Mouse (Mus musculus): ENCODE measurements around the gene Pid1. TPM values are rescaled to one million over a fixed set of nuclear protein-coding genes. Genes with fewer than 3 reads are reported as not detected.
"Not testable (repeated sequence)": the region's sequence is repeated elsewhere in the genome, so short reads cannot be mapped to it uniquely, and the experiment has no call there.

The Pid1 gene
- total and polyA plus RNA-seq, 2 experiments from 2014 or later: 48.6 to 57.8 TPM

GRCm38 (mm10) chr1:84361389-84361788 lies 2.6 kb downstream of the Pid1 start:
- H3K27me3 ChIP-seq (ENCODE audit: insufficient read depth, low read length): no peaks in the 10 kb centered on the region
- no peak for ATAC-seq
- no peak for DNase-seq

GRCm38 (mm10) chr1:84359611-84360500 lies 4.1 kb downstream of the Pid1 start:
- H3K9me3 ChIP-seq (ENCODE audit: low read length): no peaks in the 10 kb centered on the region
- no peak for ATAC-seq
- DNase-seq: no peak
- no peak overlapping the region for H3K9ac ChIP-seq
- no peak for TF ChIP-seq CTCF (IDR thresholded peaks at IDR 0.05; ENCODE audit: low read depth)
- no peak overlapping the region for H3K4me3 ChIP-seq (ENCODE audit: low read depth, low read length)
- WGBS: 86% methylated on average over 6 of the region's 6 CpGs
- H3K4me1 ChIP-seq (ENCODE audit: insufficient read depth): no peaks in the 10 kb centered on the region
- H3K27me3 ChIP-seq (ENCODE audit: insufficient read depth, low read length): no peaks in the 10 kb centered on the region
- no peaks in the 10 kb centered on the region for H3K36me3 ChIP-seq (ENCODE audit: insufficient read depth)
- no peak overlapping the region for H3K27ac ChIP-seq (ENCODE audit: low read depth, low read length)
- H3K4me2 ChIP-seq (ENCODE audit: low read depth): no peak overlapping the region

More at GRCm38 (mm10) chr1:84361389-84361788, 2.6 kb downstream of the Pid1 start:
- no peak for TF ChIP-seq CTCF (IDR thresholded peaks at IDR 0.05; ENCODE audit: low read depth)
- Histone ChIP-seq H3K27ac (ENCODE audit: low read depth, low read length) (no peak overlapping the region), H3K4me1 (ENCODE audit: insufficient read depth) (no peaks in the 10 kb centered on the region), H3K4me3 (ENCODE audit: low read depth, low read length) (no peak overlapping the region), H3K4me2 (ENCODE audit: low read depth) (no peak overlapping the region), H3K36me3 (ENCODE audit: insufficient read depth) (no peaks in the 10 kb centered on the region), H3K9ac (no peak overlapping the region), H3K9me3 (ENCODE audit: low read length) (no peaks in the 10 kb centered on the region)
- 91% methylated on average over 3 of the region's 3 CpGs for WGBS

DNA sequence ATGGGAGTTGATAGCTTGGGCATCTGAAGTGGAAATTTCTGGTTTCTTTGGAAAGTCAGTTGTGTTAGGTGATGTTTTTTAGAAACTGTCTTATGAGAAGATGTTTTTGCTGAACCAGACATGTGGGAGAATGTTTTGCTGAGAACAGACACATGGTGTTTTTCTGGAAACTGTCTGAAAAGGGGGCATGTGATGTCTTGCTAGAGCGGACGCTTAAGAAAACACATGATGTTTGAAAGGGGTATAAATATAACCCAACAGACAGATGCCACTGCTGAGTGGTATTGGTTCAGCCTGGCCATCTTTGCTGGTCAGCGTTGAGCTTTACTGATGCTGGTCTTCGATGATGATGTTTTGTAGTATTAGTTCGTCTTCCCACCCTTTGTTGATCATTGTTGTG lies 6.8 kb downstream of the Pid1 start:
- H3K36me3 ChIP-seq (ENCODE audit: insufficient read depth): no peaks in the 10 kb centered on the region

GRCm38 (mm10) chr1:84350262-84350661 lies 13.7 kb downstream of the Pid1 start:
- Histone ChIP-seq H3K27ac (ENCODE audit: low read depth, low read length) (no peak overlapping the region), H3K4me1 (ENCODE audit: insufficient read depth) (no peaks in the 10 kb centered on the region), H3K4me3 (ENCODE audit: low read depth, low read length) (no peak overlapping the region), H3K27me3 (ENCODE audit: insufficient read depth, low read length) (no peaks in the 10 kb centered on the region), H3K36me3 (ENCODE audit: insufficient read depth) (no peaks in the 10 kb centered on the region), H3K9me3 (ENCODE audit: low read length) (no peaks in the 10 kb centered on the region), H3K9ac (no peak overlapping the region), H3K4me2 (ENCODE audit: low read depth) (no peak overlapping the region)
- no peak for TF ChIP-seq CTCF (IDR thresholded peaks at IDR 0.05; ENCODE audit: low read depth)
- no peak for DNase-seq
- WGBS: 88% methylated on average over 2 of the region's 2 CpGs
- no peak for ATAC-seq

More for the DNA sequence above, 6.8 kb downstream of the Pid1 start:
- Histone ChIP-seq H3K9me3 (ENCODE audit: low read length) (no peaks in the 10 kb centered on the region), H3K27ac (ENCODE audit: low read depth, low read length) (no peak overlapping the region), H3K27me3 (ENCODE audit: insufficient read depth, low read length) (no peaks in the 10 kb centered on the region), H3K4me3 (ENCODE audit: low read depth, low read length) (no peak overlapping the region), H3K4me2 (ENCODE audit: low read depth) (no peak overlapping the region), H3K4me1 (ENCODE audit: insufficient read depth) (no peaks in the 10 kb centered on the region), H3K9ac (no peak overlapping the region)
- no peak for ATAC-seq
- no peak for TF ChIP-seq CTCF (IDR thresholded peaks at IDR 0.05; ENCODE audit: low read depth)
- DNase-seq: no peak
- 87% methylated on average over 5 of the region's 5 CpGs for WGBS

DNA sequence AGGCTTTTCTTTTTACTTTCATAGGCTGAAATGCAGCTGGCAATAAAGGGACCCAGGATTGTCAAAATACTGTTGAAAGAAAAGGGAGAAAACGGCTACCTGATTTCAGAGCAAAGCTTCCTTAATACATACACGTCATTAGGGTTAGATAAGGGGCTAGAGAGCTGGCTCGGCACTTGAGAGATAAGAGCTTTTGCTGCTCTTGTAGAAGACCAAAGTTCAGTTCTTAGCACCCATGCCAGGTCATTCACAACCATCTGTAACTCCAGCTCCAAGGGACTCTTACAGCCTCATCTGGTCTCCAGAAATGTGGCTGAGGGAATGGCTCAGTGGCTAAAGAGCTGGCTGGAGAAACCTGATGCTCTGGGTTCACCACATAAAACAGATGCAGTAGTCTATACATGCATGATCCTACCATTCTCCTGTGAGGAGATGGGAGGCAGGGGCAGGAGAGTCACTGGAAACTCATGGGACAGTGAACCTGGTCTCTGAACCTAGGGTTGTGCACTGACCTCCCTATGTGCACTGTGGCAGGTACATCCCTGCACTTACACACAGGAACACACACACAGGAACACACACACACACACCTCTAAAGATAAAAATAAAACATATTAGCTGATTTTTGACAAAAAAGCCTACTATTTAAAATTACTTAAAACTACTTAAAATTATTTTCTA lies 16.0 kb downstream of the Pid1 start:
- 82% methylated on average over 3 of the region's 3 CpGs for WGBS
- Histone ChIP-seq H3K36me3 (ENCODE audit: insufficient read depth) (no peaks in the 10 kb centered on the region), H3K4me3 (ENCODE audit: low read depth, low read length) (no peak overlapping the region), H3K9me3 (ENCODE audit: low read length) (no peaks in the 10 kb centered on the region), H3K9ac (no peak overlapping the region), H3K27ac (ENCODE audit: low read depth, low read length) (no peak overlapping the region), H3K27me3 (ENCODE audit: insufficient read depth, low read length) (no peaks in the 10 kb centered on the region), H3K4me2 (ENCODE audit: low read depth) (no peak overlapping the region), H3K4me1 (ENCODE audit: insufficient read depth) (no peaks in the 10 kb centered on the region)
- no peak for ATAC-seq
- TF ChIP-seq CTCF (IDR thresholded peaks at IDR 0.05; ENCODE audit: low read depth): no peak
- no peak for DNase-seq

DNA sequence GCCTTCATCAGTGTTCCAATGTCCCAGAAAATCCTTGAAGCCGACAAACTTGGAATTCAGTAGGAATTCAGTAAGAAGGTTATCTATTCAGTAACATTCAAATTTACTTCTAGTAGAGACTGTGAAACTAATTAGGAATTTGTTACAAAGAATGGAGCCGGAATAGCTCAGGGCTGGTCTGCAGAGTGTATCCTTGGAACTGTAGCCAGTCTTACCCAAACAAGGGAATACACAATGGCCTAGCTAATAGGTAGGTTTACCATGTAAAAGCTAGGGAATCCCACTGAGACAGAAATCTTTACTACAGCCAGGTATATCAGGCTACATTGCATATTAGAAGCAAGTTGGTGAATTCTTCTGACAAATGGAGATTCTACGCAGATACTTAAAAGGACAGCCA lies 31.2 kb downstream of the Pid1 start:
- not testable (repeated sequence) for H3K9me3 ChIP-seq (ENCODE audit: low read length); H3K36me3 ChIP-seq (ENCODE audit: insufficient read depth); ATAC-seq; H3K4me2 ChIP-seq (ENCODE audit: low read depth); DNase-seq; H3K27ac ChIP-seq (ENCODE audit: low read depth, low read length); H3K4me1 ChIP-seq (ENCODE audit: insufficient read depth); H3K27me3 ChIP-seq (ENCODE audit: insufficient read depth, low read length); H3K9ac ChIP-seq; H3K4me3 ChIP-seq (ENCODE audit: low read depth, low read length)
- WGBS: 38% methylated on average over 3 of the region's 3 CpGs

GRCm38 (mm10) chr1:84331861-84332260 lies 32.1 kb downstream of the Pid1 start:
- WGBS: 92% methylated on average over 12 of the region's 12 CpGs
- not testable (repeated sequence) for DNase-seq, ATAC-seq

More at GRCm38 (mm10) chr1:84331861-84332260, 32.1 kb downstream of the Pid1 start:
- not testable (repeated sequence) for H3K36me3 ChIP-seq (ENCODE audit: insufficient read depth); H3K9ac ChIP-seq; H3K9me3 ChIP-seq (ENCODE audit: low read length); H3K4me1 ChIP-seq (ENCODE audit: insufficient read depth); H3K27me3 ChIP-seq (ENCODE audit: insufficient read depth, low read length); H3K4me3 ChIP-seq (ENCODE audit: low read depth, low read length); H3K4me2 ChIP-seq (ENCODE audit: low read depth); H3K27ac ChIP-seq (ENCODE audit: low read depth, low read length)

Data from forebrain, postnatal 0 days (tissue).